Mouse (Mus musculus): ENCODE measurements at regions not wholly inside any gene's neighbourhood (a gene's known extent, or its start where the extent isn't known, plus 50 kb on each side); places are given as distances from the start of the nearest gene placed in this dataset.

- no peak for TF ChIP-seq FLI1 (IDR thresholded peaks at IDR 0.05; ENCODE audit: low read length)
- TF ChIP-seq GATA1 (IDR thresholded peaks at IDR 0.05; ENCODE audit: borderline replicate concordance, low read length), result no peak
Observed at GRCm38 (mm10) chr10:120612351-120612750, 136.1 kb upstream of the Hmga2 start.

All from megakaryocyte, embryonic 14.5 days (primary cell).